Mouse (Mus musculus): ENCODE results near the gene Gm12169.

Gm12169 gene

DNA sequence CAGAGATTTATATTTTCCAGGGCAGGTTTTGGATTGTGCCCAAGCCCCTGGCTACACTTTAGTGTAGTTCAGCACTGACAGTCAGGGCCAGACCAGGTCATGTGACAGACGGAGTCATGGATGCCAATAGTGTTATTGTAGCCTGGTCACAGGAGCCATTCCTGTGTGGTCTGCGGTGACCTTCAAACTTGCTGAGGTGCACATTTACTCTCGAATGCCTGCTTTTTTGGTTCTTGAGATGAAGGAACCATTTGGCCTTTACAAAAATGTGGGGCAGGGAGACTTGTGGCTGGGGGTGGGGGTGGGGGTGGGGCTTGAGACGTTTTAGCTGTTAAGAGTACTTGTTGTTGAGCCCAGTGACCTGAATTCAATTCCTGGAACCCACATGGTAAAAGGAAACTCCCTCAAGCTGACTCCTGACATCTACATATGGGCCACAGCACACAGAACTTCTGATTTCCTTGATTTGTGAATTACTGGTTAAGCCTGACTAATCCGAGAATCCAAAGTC lies 54.8 kb downstream of the Gm12169 start:
- POLR2A ChIA-PET = no interaction called here

DNA sequence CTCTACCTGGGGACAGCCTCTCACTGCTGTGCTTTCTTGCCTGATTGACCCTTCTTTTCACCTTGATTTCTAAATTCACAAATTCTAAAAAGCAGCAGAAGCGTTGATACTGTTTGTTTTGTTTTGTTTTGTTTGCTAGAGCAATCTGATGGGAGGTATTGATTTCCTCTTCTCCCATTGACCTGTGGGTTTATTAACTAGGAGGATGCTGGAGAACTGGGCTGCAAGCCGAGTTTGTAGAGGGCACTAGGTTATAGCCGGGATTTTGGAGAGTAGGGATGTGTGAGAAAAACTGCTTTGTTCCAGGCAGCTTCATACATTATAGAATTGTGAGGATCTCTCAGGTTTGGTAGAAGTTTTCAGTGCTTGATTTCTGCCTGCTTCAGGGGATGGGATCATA lies 56.4 kb downstream of the Gm12169 start:
- ChIA-PET CTCF (no interaction called here), POLR2A (no interaction called here)

More for the DNA sequence above, 54.8 kb downstream of the Gm12169 start:
- CTCF ChIA-PET = interaction anchor here in 1 of 4 experiments (0.7 kb wide), 1 partner anchor 354 kb away, joined by 3 read pairs; no protein-coding TSS in a partner anchor

DNA sequence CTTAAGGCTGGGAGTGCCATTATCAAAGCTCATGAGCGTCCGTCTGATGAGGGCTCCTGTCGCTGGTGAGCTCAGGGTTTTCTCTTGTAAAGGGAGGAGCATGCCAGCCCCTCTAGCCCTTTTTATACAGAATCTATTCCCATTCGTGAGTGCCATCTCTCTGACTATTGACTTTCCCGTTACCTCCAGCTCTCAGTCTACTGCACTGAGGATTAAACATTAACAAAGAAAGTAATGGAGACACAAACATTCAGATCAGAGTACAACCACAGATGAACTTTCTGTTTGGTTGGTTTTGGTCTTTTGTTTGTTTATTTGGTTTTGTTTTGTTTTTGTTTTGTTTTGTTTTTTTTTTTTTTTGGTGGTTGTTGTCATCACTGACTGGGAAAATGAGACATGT lies 58.7 kb downstream of the Gm12169 start:
- POLR2A ChIA-PET = interaction anchor here in 1 of 4 experiments (0.6 kb wide), 2 partner anchors 85 to 272 kb away, joined by 3 to 4 read pairs; no protein-coding TSS in a partner anchor
- CTCF ChIA-PET = no interaction called here
